Mouse (Mus musculus) lung, embryonic 14.5 days (tissue): Measurements from ENCODE around the gene Rps6. TPM values are rescaled to one million over a fixed set of nuclear protein-coding genes. Genes with fewer than 3 reads are reported as not detected.

ENCODE experiments used
- ATAC-seq: fragments of 200-750 bp; cut with Nextera tagmentation; 2 replicates; pipeline ENCODE4 v1.8.0; 2017; ENCODE audit warnings: mild to moderate bottlenecking, moderate TSS enrichment, moderate library complexity; ENCODE audit not compliant: insufficient read depth
- DNase-seq: peaks from one replicate; pipeline ENCODE4 v3.0.0-alpha.2; 2015
- H3K27ac ChIP-seq: fragments of 300-500 bp; sonication (generic); 2 replicates; pipeline ENCODE4 v1.5.1; 2014; ENCODE audit warnings: low read depth, mild to moderate bottlenecking, moderate library complexity
- H3K27me3 ChIP-seq: fragments of 300-500 bp; sonication (generic); 2 replicates; pipeline ENCODE4 v1.6.1; 2014; ENCODE audit warnings: low read length, control low read depth; ENCODE audit not compliant: insufficient read depth
- H3K36me3 ChIP-seq: fragments of 300-500 bp; sonication (generic); 2 replicates; pipeline ENCODE4 v1.6.1; 2014; ENCODE audit warnings: control low read depth; ENCODE audit not compliant: insufficient read depth
- H3K4me1 ChIP-seq: fragments of 300-500 bp; sonication (generic); 2 replicates; pipeline ENCODE4 v1.6.1; 2014; ENCODE audit warnings: antibody characterized with exemption, control low read depth; ENCODE audit not compliant: insufficient read depth
- H3K4me2 ChIP-seq: fragments of 300-500 bp; sonication (generic); 2 replicates; pipeline ENCODE4 v1.6.1; 2014; ENCODE audit warnings: mild to moderate bottlenecking
- H3K4me3 ChIP-seq: fragments of 300-500 bp; sonication (generic); 2 replicates; pipeline ENCODE4 v1.5.1; 2014; ENCODE audit warnings: low read depth, low read length
- H3K9ac ChIP-seq: fragments of 300-500 bp; sonication (generic); 2 replicates; pipeline ENCODE4 v1.6.1; 2014
- H3K9me3 ChIP-seq: fragments of 300-500 bp; sonication (generic); 2 replicates; pipeline ENCODE4 v1.6.1; 2016; ENCODE audit warnings: low read depth, low read length, control low read depth
- CTCF ChIP-seq: IDR thresholded peaks from 2 replicates; pipeline ENCODE4 v1.5.1; 2016; ENCODE audit warnings: antibody characterized with exemption, low read depth
- WGBS: fragments of 180-500 bp; shearing (Covaris S2); extraction: QIAGEN DNeasy Blood & Tissue Kit; methylation state at CpG from one replicate; pipeline ENCODE4 v1.1.7; 2014; 5-methylcytosine and 5-hydroxymethylcytosine counted together
- polyA plus RNA-seq: library from polyadenylated mRNA; unstranded; fragments of >200 nt; fragmentation: Nextera tagmentation; extraction: Ambion mirVana; gene quantifications from 2 replicates; pipeline ENCODE4 v1.2.1, GENCODE M21; 2014

Gene Rps6
- 874 and 878 TPM in 2 replicates for polyA plus RNA-seq

GRCm38 (mm10) chr4:86857113-86858069 lies at the start of gene Rps6:
Rps6 (minus strand) TSS chr4:86857412.
- TF ChIP-seq CTCF, result no peak
- under 1% methylated on average over 68 of the region's 68 CpGs for WGBS

GRCm38 (mm10) chr4:86905869-86906268 lies 48.7 kb upstream of the Rps6 start:
- no peak overlapping the region for H3K27ac ChIP-seq
- DNase-seq (no peak), ATAC-seq (no peak)
- no peaks in the 10 kb centered on the region for H3K36me3 ChIP-seq
- 67% methylated on average over 1 of the region's 1 CpGs for WGBS
- no peaks in the 10 kb centered on the region for H3K9me3 ChIP-seq
- no peak for TF ChIP-seq CTCF
- no peak overlapping the region for H3K9ac ChIP-seq
- H3K27me3 ChIP-seq, result no peaks in the 10 kb centered on the region
- H3K4me1 ChIP-seq, result no peaks in the 10 kb centered on the region
- no peak overlapping the region for H3K4me3 ChIP-seq
- H3K4me2 ChIP-seq, result no peak overlapping the region

More at GRCm38 (mm10) chr4:86857113-86858069, at the start of gene Rps6:
- DNase-seq (peak; percentile 100), ATAC-seq (peak; percentile 96)
- peak within 1 kb of the TSS; percentile 98 for H3K4me3 ChIP-seq
- H3K4me2 ChIP-seq, result peak within 1 kb of the TSS; percentile 87
- H3K9ac ChIP-seq, result peak within 1 kb of the TSS; percentile 100
- H3K9me3 ChIP-seq, result no peaks in the 10 kb centered on the region
- H3K27me3 ChIP-seq, result no peaks in the 10 kb centered on the region
- peak within 1 kb of the TSS; percentile 97 for H3K27ac ChIP-seq
- peaks cover 6% of the 10 kb centered on the region; the same call in 1 of the 2 replicates for H3K4me1 ChIP-seq
- peaks cover 35% of the 10 kb centered on the region for H3K36me3 ChIP-seq

- peak; percentile 23; the same call in 1 of the 2 replicates for TF ChIP-seq CTCF
- Histone ChIP-seq H3K4me2 (no peak overlapping the region), H3K27me3 (no peaks in the 10 kb centered on the region), H3K9me3 (no peaks in the 10 kb centered on the region), H3K4me1 (no peaks in the 10 kb centered on the region), H3K36me3 (no peaks in the 10 kb centered on the region), H3K27ac (no peak overlapping the region), H3K9ac (no peak overlapping the region), H3K4me3 (no peak overlapping the region)
- WGBS, result 34% methylated on average over 3 of the region's 3 CpGs
- DNase-seq (no peak), ATAC-seq (no peak)
Observed at GRCm38 (mm10) chr4:86904969-86905368, 47.8 kb upstream of the Rps6 start.

- Histone ChIP-seq H3K9me3 (no peaks in the 10 kb centered on the region), H3K36me3 (no peaks in the 10 kb centered on the region), H3K4me1 (no peaks in the 10 kb centered on the region), H3K4me3 (no peak overlapping the region), H3K27ac (no peak overlapping the region), H3K4me2 (no peak overlapping the region), H3K9ac (no peak overlapping the region), H3K27me3 (no peaks in the 10 kb centered on the region)
- TF ChIP-seq CTCF, result no peak
- DNase-seq (peak; percentile 23), ATAC-seq (no peak)
- 57% methylated on average over 6 of the region's 6 CpGs for WGBS
Observed at GRCm38 (mm10) chr4:86902351-86902750, 45.1 kb upstream of the Rps6 start.

- H3K27ac ChIP-seq, result peak overlapping the region; percentile 60
- no peak overlapping the region for H3K4me3 ChIP-seq
- H3K4me1 ChIP-seq, result no peaks in the 10 kb centered on the region
- no peaks in the 10 kb centered on the region for H3K27me3 ChIP-seq
- ATAC-seq, result peak; percentile 84
- H3K9ac ChIP-seq, result no peak overlapping the region
- 14% methylated on average over 14 of the region's 14 CpGs for WGBS
- no peak for TF ChIP-seq CTCF
- peak; percentile 71 for DNase-seq
- H3K4me2 ChIP-seq, result no peak overlapping the region
- H3K36me3 ChIP-seq, result no peaks in the 10 kb centered on the region
- no peaks in the 10 kb centered on the region for H3K9me3 ChIP-seq
Observed at GRCm38 (mm10) chr4:86898791-86899474, 41.7 kb upstream of the Rps6 start.

- H3K9me3 ChIP-seq, result no peaks in the 10 kb centered on the region
- ATAC-seq, result peak; percentile 14; the same call in 1 of the 2 replicates
- H3K27me3 ChIP-seq, result no peaks in the 10 kb centered on the region
- H3K27ac ChIP-seq, result no peak overlapping the region
- no peak overlapping the region for H3K4me3 ChIP-seq
- 53% methylated on average over 7 of the region's 7 CpGs for WGBS
- H3K36me3 ChIP-seq, result no peaks in the 10 kb centered on the region
- no peaks in the 10 kb centered on the region for H3K4me1 ChIP-seq
- DNase-seq, result no peak
- no peak for TF ChIP-seq CTCF
- H3K4me2 ChIP-seq, result no peak overlapping the region
- H3K9ac ChIP-seq, result no peak overlapping the region
Observed at GRCm38 (mm10) chr4:86897411-86897810, 40.2 kb upstream of the Rps6 start.

GRCm38 (mm10) chr4:86887879-86888278 lies 30.7 kb upstream of the Rps6 start:
- H3K9me3 ChIP-seq, result no peaks in the 10 kb centered on the region
- DNase-seq (peak; percentile 23), ATAC-seq (no peak)
- H3K27ac ChIP-seq, result no peak overlapping the region
- no peaks in the 10 kb centered on the region for H3K27me3 ChIP-seq
- TF ChIP-seq CTCF, result peak; percentile 42; the same call in 1 of the 2 replicates
- no peak overlapping the region for H3K4me2 ChIP-seq
- 70% methylated on average over 5 of the region's 5 CpGs for WGBS
- H3K9ac ChIP-seq, result no peak overlapping the region
- H3K4me3 ChIP-seq, result no peak overlapping the region
- peaks cover 5% of the 10 kb centered on the region; the same call in 1 of the 2 replicates for H3K4me1 ChIP-seq
- no peaks in the 10 kb centered on the region for H3K36me3 ChIP-seq
